Mouse (Mus musculus): ENCODE data around the gene Bmp3.

Bmp3 gene

DNA sequence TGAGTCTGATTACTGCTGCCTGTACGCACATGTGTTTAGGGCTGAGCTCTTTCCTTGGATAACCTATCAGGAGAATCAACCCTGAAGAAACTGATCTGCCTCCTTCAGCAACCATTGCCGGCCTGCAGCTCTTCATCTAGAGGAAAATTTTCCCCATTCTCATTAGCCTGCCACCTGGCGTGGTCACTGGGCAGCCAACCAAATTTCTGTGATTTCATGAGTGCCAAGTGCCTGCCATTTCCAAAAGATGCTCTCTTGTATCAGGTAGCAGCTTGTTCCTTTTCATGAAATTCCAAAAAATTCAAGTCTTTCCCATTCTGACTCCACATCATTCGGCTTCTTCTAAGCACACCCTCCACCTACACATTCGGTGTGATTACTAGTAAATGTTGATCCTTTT, 46.7 kb downstream of the Bmp3 start:
- no peak for DNase-seq (ENCODE audit: extremely low spot score, low read depth, low spot score)

DNA sequence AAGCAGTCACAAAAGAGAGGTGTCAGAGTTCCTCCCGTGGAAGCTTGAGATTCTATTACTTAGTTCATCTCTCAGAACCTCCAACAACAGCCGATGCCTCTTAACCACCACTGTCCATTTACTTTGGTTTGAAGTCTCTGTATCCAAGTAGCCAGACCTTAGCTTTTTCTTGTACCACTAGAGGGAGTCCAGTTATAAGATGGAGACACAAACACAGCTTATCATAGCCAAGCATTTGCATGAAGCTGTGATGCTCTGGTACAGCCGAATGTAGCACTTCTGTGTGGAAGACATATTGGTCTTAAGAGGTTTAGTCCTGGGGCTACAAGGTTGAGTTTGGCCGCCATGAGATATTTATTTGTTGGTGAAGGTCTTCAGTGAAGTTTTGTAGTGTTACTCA, 48.1 kb downstream of the Bmp3 start:
- no peak for DNase-seq (ENCODE audit: extremely low spot score, low read depth, low spot score)

DNA sequence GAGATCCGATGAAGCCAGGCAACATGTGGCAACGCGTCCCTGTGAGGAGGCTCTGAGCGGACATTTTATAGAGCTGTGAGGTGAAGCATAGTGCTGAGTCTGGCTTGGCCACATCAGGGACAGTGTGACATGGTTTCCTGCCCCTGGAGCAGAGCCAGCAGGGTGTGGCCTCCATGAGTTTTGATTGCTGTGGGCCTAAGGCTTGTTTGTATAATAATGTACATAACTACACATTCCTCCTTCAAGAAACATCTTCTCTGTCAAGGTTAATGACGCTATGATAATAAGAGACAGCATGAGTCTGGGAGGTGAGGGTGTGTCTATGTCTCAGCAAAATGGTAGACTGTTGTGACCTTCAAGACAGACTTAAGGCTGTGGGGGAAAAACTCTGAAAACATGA, 64.5 kb downstream of the Bmp3 start:
- DNase-seq (ENCODE audit: extremely low spot score, low read depth, low spot score): no peak

- DNase-seq (ENCODE audit: extremely low spot score, low read depth, low spot score): no peak
These were observed 67.4 kb downstream of the Bmp3 start for GRCm38 (mm10) chr5:98921608-98922007.

- no peak for DNase-seq (ENCODE audit: extremely low spot score, low read depth, low spot score)
These were observed 68.7 kb downstream of the Bmp3 start for GRCm38 (mm10) chr5:98922921-98923320.

All from hindlimb bud, embryonic 11.5 days (tissue).